Mouse (Mus musculus): ENCODE measurements around the gene Ifnl2. TPM values are rescaled to one million over a fixed set of nuclear protein-coding genes. Genes with fewer than 3 reads are reported as not detected.
A peak's percentile ranks its signal among the peaks of the same experiment; 100 is the strongest.
"Not testable (repeated sequence)": the region's sequence is repeated elsewhere in the genome, so short reads cannot be mapped to it uniquely, and the experiment has no call there.

The Ifnl2 gene
- not detected for total RNA-seq (2021)
- polyA plus RNA-seq (2012; rRNA removed): not detected in 2 replicates
- long read RNA-seq: 0 reads

- H3K4me3 ChIP-seq; H3K27me3 ChIP-seq (ENCODE audit: control insufficient read depth, insufficient read depth, low read length); H3K9ac ChIP-seq (ENCODE audit: low read depth, low read length); DNase-seq; intact Hi-C loops (cut with DNase I); H3K4me1 ChIP-seq (ENCODE audit: control insufficient read depth, insufficient read depth, low read length); H3K79me2 ChIP-seq (replicated peaks; ENCODE audit: control insufficient read depth, insufficient read depth, low read length); H3K36me3 ChIP-seq (ENCODE audit: control insufficient read depth, insufficient read depth, low read length); H3K27ac ChIP-seq: not testable (repeated sequence)
- 52% methylated on average over 8 of the region's 8 CpGs for WGBS
These were observed at the start of gene Ifnl2 for GRCm38 (mm10) chr7:28510405-28510974. Gene Ifnl2 (minus strand): TSS chr7:28510455.

- H3K9ac ChIP-seq (ENCODE audit: low read depth, low read length): no peak overlapping the region
- no peak for TF ChIP-seq EP300 (IDR thresholded peaks at IDR 0.05; ENCODE audit: insufficient read depth, low read depth, low read length)
- no peak for TF ChIP-seq POLR2A (IDR thresholded peaks at IDR 0.05; ENCODE audit: insufficient read depth, low read depth, low read length)
- no peak for TF ChIP-seq CTCF (IDR thresholded peaks at IDR 0.05)
- H3K79me2 ChIP-seq (replicated peaks; ENCODE audit: control insufficient read depth, insufficient read depth, low read length): no peaks in the 10 kb centered on the region
- DNase-seq: peak; percentile 68 to 76
- H3K4me3 ChIP-seq: no peak overlapping the region
- WGBS: 39% methylated on average over 4 of the region's 4 CpGs
- H3K27ac ChIP-seq: no peak overlapping the region
- intact Hi-C loops (cut with DNase I): no loop called here
- no peaks in the 10 kb centered on the region; the same call in 1 of the 2 replicates for H3K4me1 ChIP-seq (ENCODE audit: control insufficient read depth, insufficient read depth, low read length)
- no peaks in the 10 kb centered on the region for H3K27me3 ChIP-seq (ENCODE audit: control insufficient read depth, insufficient read depth, low read length)
- no peaks in the 10 kb centered on the region for H3K36me3 ChIP-seq (ENCODE audit: control insufficient read depth, insufficient read depth, low read length)
These were observed 48.2 kb upstream of the Ifnl2 start for GRCm38 (mm10) chr7:28558486-28558885.

- no peaks in the 10 kb centered on the region for H3K36me3 ChIP-seq (ENCODE audit: control insufficient read depth, insufficient read depth, low read length)
- TF ChIP-seq CTCF (IDR thresholded peaks at IDR 0.05): no peak
- no peak for TF ChIP-seq EP300 (IDR thresholded peaks at IDR 0.05; ENCODE audit: insufficient read depth, low read depth, low read length)
- TF ChIP-seq POLR2A (IDR thresholded peaks at IDR 0.05; ENCODE audit: insufficient read depth, low read depth, low read length): no peak
- no peak overlapping the region for H3K27ac ChIP-seq
- H3K27me3 ChIP-seq (ENCODE audit: control insufficient read depth, insufficient read depth, low read length): no peaks in the 10 kb centered on the region
- WGBS: 68% methylated on average over 6 of the region's 6 CpGs
- no peak overlapping the region for H3K4me3 ChIP-seq
- no peaks in the 10 kb centered on the region for H3K79me2 ChIP-seq (replicated peaks; ENCODE audit: control insufficient read depth, insufficient read depth, low read length)
- no peak overlapping the region for H3K9ac ChIP-seq (ENCODE audit: low read depth, low read length)
- intact Hi-C loops (cut with DNase I): no loop called here
- no peak for DNase-seq
- no peaks in the 10 kb centered on the region; the same call in 1 of the 2 replicates for H3K4me1 ChIP-seq (ENCODE audit: control insufficient read depth, insufficient read depth, low read length)
These were observed 47.5 kb upstream of the Ifnl2 start for GRCm38 (mm10) chr7:28557708-28558107.

- DNase-seq: no peak
- Histone ChIP-seq H3K4me1 (ENCODE audit: control insufficient read depth, insufficient read depth, low read length) (no peaks in the 10 kb centered on the region; the same call in 1 of the 2 replicates), H3K9ac (ENCODE audit: low read depth, low read length) (no peak overlapping the region), H3K36me3 (ENCODE audit: control insufficient read depth, insufficient read depth, low read length) (no peaks in the 10 kb centered on the region), H3K4me3 (no peak overlapping the region), H3K27me3 (ENCODE audit: control insufficient read depth, insufficient read depth, low read length) (no peaks in the 10 kb centered on the region), H3K27ac (no peak overlapping the region), H3K79me2 (replicated peaks; ENCODE audit: control insufficient read depth, insufficient read depth, low read length) (no peaks in the 10 kb centered on the region)
- intact Hi-C loops (cut with DNase I): no loop called here
- whole genome bisulfite sequencing: 65% methylated on average over 5 of the region's 5 CpGs
- no peak for TF ChIP-seq EP300 (IDR thresholded peaks at IDR 0.05; ENCODE audit: insufficient read depth, low read depth, low read length)
- no peak for TF ChIP-seq POLR2A (IDR thresholded peaks at IDR 0.05; ENCODE audit: insufficient read depth, low read depth, low read length)
- no peak for TF ChIP-seq CTCF (IDR thresholded peaks at IDR 0.05)
These were observed 46.8 kb upstream of the Ifnl2 start for GRCm38 (mm10) chr7:28557069-28557468.

GRCm38 (mm10) chr7:28555939-28556535, 45.8 kb upstream of the Ifnl2 start:
- Histone ChIP-seq H3K9ac (ENCODE audit: low read depth, low read length) (no peak overlapping the region), H3K4me3 (no peak overlapping the region), H3K36me3 (ENCODE audit: control insufficient read depth, insufficient read depth, low read length) (no peaks in the 10 kb centered on the region), H3K79me2 (replicated peaks; ENCODE audit: control insufficient read depth, insufficient read depth, low read length) (no peaks in the 10 kb centered on the region), H3K27me3 (ENCODE audit: control insufficient read depth, insufficient read depth, low read length) (no peaks in the 10 kb centered on the region), H3K4me1 (ENCODE audit: control insufficient read depth, insufficient read depth, low read length) (no peaks in the 10 kb centered on the region; the same call in 1 of the 2 replicates), H3K27ac (no peak overlapping the region)
- DNase-seq: no peak
- no peak for TF ChIP-seq CTCF (IDR thresholded peaks at IDR 0.05)
- no peak for TF ChIP-seq POLR2A (IDR thresholded peaks at IDR 0.05; ENCODE audit: insufficient read depth, low read depth, low read length)
- no peak for TF ChIP-seq EP300 (IDR thresholded peaks at IDR 0.05; ENCODE audit: insufficient read depth, low read depth, low read length)
- 17% methylated on average over 5 of the region's 5 CpGs for WGBS
- intact Hi-C loops (cut with DNase I): no loop called here

GRCm38 (mm10) chr7:28553076-28553475, 42.8 kb upstream of the Ifnl2 start:
- 91% methylated on average over 6 of the region's 6 CpGs for WGBS
- Histone ChIP-seq H3K27me3 (ENCODE audit: control insufficient read depth, insufficient read depth, low read length) (no peaks in the 10 kb centered on the region), H3K79me2 (replicated peaks; ENCODE audit: control insufficient read depth, insufficient read depth, low read length) (no peaks in the 10 kb centered on the region), H3K27ac (no peak overlapping the region), H3K36me3 (ENCODE audit: control insufficient read depth, insufficient read depth, low read length) (no peaks in the 10 kb centered on the region), H3K4me1 (ENCODE audit: control insufficient read depth, insufficient read depth, low read length) (no peaks in the 10 kb centered on the region), H3K4me3 (no peak overlapping the region), H3K9ac (ENCODE audit: low read depth, low read length) (no peak overlapping the region)
- no peak for DNase-seq
- intact Hi-C loops (cut with DNase I): no loop called here
- TF ChIP-seq CTCF (IDR thresholded peaks at IDR 0.05) (no peak), EP300 (IDR thresholded peaks at IDR 0.05; ENCODE audit: insufficient read depth, low read depth, low read length) (no peak), POLR2A (IDR thresholded peaks at IDR 0.05; ENCODE audit: insufficient read depth, low read depth, low read length) (no peak)

Data from heart, adult 2 months (tissue).